Mouse (Mus musculus): Measurements from ENCODE around the gene Dlx1.

DNA sequence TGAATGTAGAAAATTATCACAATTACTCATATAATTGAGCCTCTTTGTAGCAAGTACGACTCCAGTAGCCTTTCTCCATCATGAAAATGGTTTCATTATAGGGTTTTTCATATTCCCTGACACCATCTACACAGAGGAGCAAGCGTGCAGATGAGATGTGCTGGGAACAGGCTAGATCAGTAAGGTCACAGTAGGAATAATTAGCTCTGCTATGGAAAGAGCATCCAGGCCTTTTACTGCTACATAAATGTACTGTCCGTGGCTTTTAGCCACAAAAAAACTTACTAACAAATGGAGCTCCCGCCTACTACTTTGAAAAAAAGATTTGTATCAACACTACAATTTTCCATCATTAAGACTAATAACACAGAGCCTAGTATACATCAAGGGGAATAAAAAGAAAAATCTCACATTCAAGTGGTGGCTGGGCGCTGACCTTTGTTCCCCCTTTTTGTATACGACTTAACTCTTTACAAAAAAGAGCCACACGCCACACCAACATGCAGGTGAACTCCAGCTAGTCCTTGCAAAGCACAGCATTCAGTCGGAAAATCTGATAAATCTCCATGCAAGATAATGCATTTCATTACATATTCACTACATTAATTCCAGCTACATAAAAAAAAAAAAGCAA, 10.3 kb upstream of the Dlx1 start:
- TF ChIP-seq POLR2AphosphoS5 (IDR thresholded peaks at IDR 0.05; ENCODE audit: insufficient replicate concordance, low read depth, low read length) (no peak), CTCF (IDR thresholded peaks at IDR 0.05; ENCODE audit: low read depth, low read length) (no peak), GATA1 (IDR thresholded peaks at IDR 0.05; ENCODE audit: borderline replicate concordance, low read length) (no peak), TAL1 (conservative IDR thresholded peaks at IDR 0.05; ENCODE audit: low read depth, low read length) (no peak), GATA2 (IDR thresholded peaks at IDR 0.05; ENCODE audit: borderline replicate concordance, low read depth, low read length) (no peak)
